Mouse (Mus musculus) heart, adult 2 months (tissue): Measurements from ENCODE around the gene Osbpl2. TPM values are rescaled to one million over a fixed set of nuclear protein-coding genes. Genes with fewer than 3 reads are reported as not detected.

ENCODE experiments used
- DNase-seq, 2 experiments: peaks; one replicate each; pipeline ENCODE4 v3.0.0; 2021
- H3K27ac ChIP-seq: fragments of 200-600 bp; 2 replicates; pipeline ENCODE4 v1.8.1; 2022
- H3K27me3 ChIP-seq: fragments of 200-500 bp; 2 replicates; pipeline ENCODE4 v1.6.1; 2012; ENCODE audit warnings: mild to moderate bottlenecking, low read length, inconsistent platforms, mixed read lengths; ENCODE audit not compliant: control insufficient read depth, insufficient read depth
- H3K36me3 ChIP-seq: fragments of 200-500 bp; 2 replicates; pipeline ENCODE4 v1.6.1; 2012; ENCODE audit warnings: low read length, inconsistent platforms; ENCODE audit not compliant: control insufficient read depth, insufficient read depth
- H3K4me1 ChIP-seq: fragments of 200-500 bp; 2 replicates; pipeline ENCODE4 v1.6.1; 2011; ENCODE audit warnings: low read length; ENCODE audit not compliant: control insufficient read depth, insufficient read depth
- H3K4me3 ChIP-seq: fragments of 200-600 bp; 2 replicates; pipeline ENCODE4 v1.8.1; 2022
- H3K79me2 ChIP-seq: fragments of 200-500 bp; replicated peaks from 2 replicates; pipeline ENCODE4 v1.6.1; 2012; ENCODE audit warnings: mild to moderate bottlenecking, inconsistent platforms, low read length, moderate library complexity, mixed read lengths; ENCODE audit not compliant: control insufficient read depth, insufficient read depth
- H3K9ac ChIP-seq: fragments of 200-500 bp; 2 replicates; pipeline ENCODE4 v1.6.1; 2012; ENCODE audit warnings: low read depth, mild to moderate bottlenecking, control low read depth, inconsistent platforms, low read length, mixed read lengths
- CTCF ChIP-seq: fragments of 200-600 bp; IDR thresholded peaks from 2 replicates; pipeline ENCODE4 v1.8.1; 2022; ENCODE audit warnings: antibody characterized with exemption, mild to moderate bottlenecking, moderate library complexity
- EP300 ChIP-seq: fragments of 200-500 bp; IDR thresholded peaks from 2 replicates; pipeline ENCODE4 v1.6.1; 2011; ENCODE audit warnings: low read depth, low read length, control low read depth; ENCODE audit not compliant: insufficient read depth
- POLR2A ChIP-seq: fragments of 200-500 bp; IDR thresholded peaks from 2 replicates; pipeline ENCODE4 v1.6.1; 2011; ENCODE audit warnings: mild to moderate bottlenecking, low read depth, low read length, control low read depth; ENCODE audit not compliant: insufficient read depth
- WGBS: fragments of 180-500 bp; shearing (Covaris S2); methylation state at CpG from one replicate; pipeline ENCODE4 v1.1.7; 2018; 5-methylcytosine and 5-hydroxymethylcytosine counted together
- intact Hi-C: fragments of 180-260 bp; cut with DNase I; formaldehyde crosslinking; loops from one replicate; pipeline ENCODE4 v1.15.1; 2025
- polyA plus RNA-seq: library from polyadenylated mRNA; depleted of rRNA; stranded (reverse); fragments of >200 nt; gene quantifications from 2 replicates; pipeline ENCODE4 v1.2.3, GENCODE M21; 2012
- total RNA-seq, 2 experiments: library from RNA; stranded (reverse); gene quantifications; 2 replicates each; pipeline ENCODE4 v1.2.3; 2021

Osbpl2 gene
- total and polyA plus RNA-seq, 3 experiments: 27.6 to 36.4 (median 31.8) TPM

GRCm38 (mm10) chr2:180175725-180176124 lies 56.6 kb downstream of the Osbpl2 start:
- TF ChIP-seq CTCF (no peak), EP300 (no peak), POLR2A (no peak)
- no peak overlapping the region for H3K27ac ChIP-seq
- 81% methylated on average over 7 of the region's 7 CpGs for WGBS

GRCm38 (mm10) chr2:180181542-180181941 lies 62.4 kb downstream of the Osbpl2 start:
- Histone ChIP-seq H3K4me3 (no peak overlapping the region), H3K27me3 (no peaks in the 10 kb centered on the region), H3K79me2 (no peaks in the 10 kb centered on the region), H3K27ac (no peak overlapping the region), H3K9ac (no peak overlapping the region), H3K36me3 (no peaks in the 10 kb centered on the region), H3K4me1 (no peaks in the 10 kb centered on the region)
- no peak for TF ChIP-seq CTCF
- no peak for TF ChIP-seq POLR2A
- TF ChIP-seq EP300: no peak
- WGBS: 81% methylated on average over 9 of the region's 9 CpGs
- no peak for DNase-seq
- intact Hi-C loops: no loop called here

More at GRCm38 (mm10) chr2:180175725-180176124, 56.6 kb downstream of the Osbpl2 start:
- H3K36me3 ChIP-seq: no peaks in the 10 kb centered on the region
- DNase-seq: no peak
- no peaks in the 10 kb centered on the region for H3K79me2 ChIP-seq
- no peak overlapping the region for H3K9ac ChIP-seq
- intact Hi-C loops: no loop called here
- H3K4me1 ChIP-seq: peaks cover 14% of the 10 kb centered on the region
- H3K4me3 ChIP-seq: no peak overlapping the region
- no peaks in the 10 kb centered on the region for H3K27me3 ChIP-seq

GRCm38 (mm10) chr2:180184011-180184751 lies 65.1 kb downstream of the Osbpl2 start:
- Histone ChIP-seq H3K79me2 (no peaks in the 10 kb centered on the region), H3K36me3 (no peaks in the 10 kb centered on the region), H3K4me3 (no peak overlapping the region), H3K27me3 (no peaks in the 10 kb centered on the region), H3K4me1 (no peaks in the 10 kb centered on the region), H3K27ac (no peak overlapping the region), H3K9ac (no peak overlapping the region)
- intact Hi-C loops: no loop called here
- DNase-seq: no peak
- no peak for TF ChIP-seq POLR2A
- TF ChIP-seq CTCF: no peak
- no peak for TF ChIP-seq EP300
- WGBS: 89% methylated on average over 24 of the region's 24 CpGs

GRCm38 (mm10) chr2:180184752-180185109 lies 65.6 kb downstream of the Osbpl2 start:
- Histone ChIP-seq H3K9ac (no peak overlapping the region), H3K27ac (no peak overlapping the region), H3K36me3 (no peaks in the 10 kb centered on the region), H3K4me3 (no peak overlapping the region), H3K79me2 (no peaks in the 10 kb centered on the region), H3K4me1 (no peaks in the 10 kb centered on the region), H3K27me3 (no peaks in the 10 kb centered on the region)
- intact Hi-C loops: no loop called here
- TF ChIP-seq EP300 (no peak), CTCF (peak; percentile 47)
- WGBS: 73% methylated on average over 6 of the region's 6 CpGs
- DNase-seq: no peak

GRCm38 (mm10) chr2:180185686-180186085 lies 66.6 kb downstream of the Osbpl2 start:
- intact Hi-C loops: no loop called here
- Histone ChIP-seq H3K4me1 (no peaks in the 10 kb centered on the region), H3K36me3 (no peaks in the 10 kb centered on the region), H3K27ac (no peak overlapping the region), H3K79me2 (no peaks in the 10 kb centered on the region), H3K9ac (no peak overlapping the region), H3K27me3 (no peaks in the 10 kb centered on the region), H3K4me3 (no peak overlapping the region)
- TF ChIP-seq EP300 (no peak), CTCF (no peak), POLR2A (no peak)
- 94% methylated on average over 14 of the region's 14 CpGs for WGBS
- no peak for DNase-seq

- Histone ChIP-seq H3K4me3 (no peak overlapping the region), H3K9ac (no peak overlapping the region), H3K36me3 (no peaks in the 10 kb centered on the region), H3K27ac (no peak overlapping the region), H3K4me1 (no peaks in the 10 kb centered on the region), H3K79me2 (no peaks in the 10 kb centered on the region), H3K27me3 (no peaks in the 10 kb centered on the region)
- no peak for DNase-seq
- WGBS: 91% methylated on average over 11 of the region's 11 CpGs
- TF ChIP-seq POLR2A (no peak), CTCF (no peak), EP300 (no peak)
- intact Hi-C loops: no loop called here
These were observed 68.3 kb downstream of the Osbpl2 start for GRCm38 (mm10) chr2:180187362-180187761.
